Mouse (Mus musculus): ENCODE measurements at regions not wholly inside any gene's neighbourhood (a gene's known extent, or its start where the extent isn't known, plus 50 kb on each side); places are given as distances from the start of the nearest gene placed in this dataset.
A peak's percentile ranks its signal among the peaks of the same experiment; 100 is the strongest.

DNA sequence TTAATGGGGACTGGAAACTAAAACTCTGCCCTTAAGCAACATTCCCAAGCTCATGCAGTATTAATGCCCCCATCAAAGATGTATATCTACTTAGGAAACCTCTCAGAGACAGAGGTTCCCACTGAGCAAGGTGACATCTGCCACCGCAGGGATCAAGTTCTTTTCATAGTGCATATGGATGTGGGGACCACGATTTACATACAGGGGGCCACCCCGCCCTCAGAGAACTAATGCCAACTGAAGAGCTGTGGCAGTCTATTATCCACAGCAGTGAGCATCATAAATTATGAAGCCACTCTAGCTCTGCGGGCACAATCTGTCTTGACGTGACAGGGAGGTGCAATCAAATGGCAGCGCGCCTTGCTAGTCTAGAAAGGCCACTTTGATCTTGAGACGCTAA is 88.6 kb upstream of the Gm11983 start:
- no peak for DNase-seq (ENCODE audit: extremely low spot score in 1 of 2, low spot score in 1 of 2)

DNA sequence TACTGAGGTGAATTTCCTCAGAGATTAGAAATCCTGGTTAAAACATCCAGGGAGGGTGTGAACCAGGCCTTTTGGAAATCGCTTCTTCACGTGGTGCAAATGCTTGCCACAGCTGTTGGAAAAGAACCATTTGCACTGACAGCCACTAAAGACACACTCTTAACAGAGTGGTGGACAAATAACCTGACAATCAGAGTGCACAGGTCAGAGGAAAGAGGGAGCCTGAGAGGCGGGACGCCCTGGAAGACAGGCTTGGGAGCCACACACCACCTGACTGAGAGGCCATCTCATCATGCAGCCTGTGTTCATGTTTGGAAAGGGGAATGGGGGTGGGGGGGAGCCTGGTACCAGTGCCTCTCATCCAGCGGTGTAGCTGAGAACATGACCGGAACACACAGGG is 87.0 kb upstream of the Gm11983 start:
- no peak for DNase-seq (ENCODE audit: extremely low spot score in 1 of 2, low spot score in 1 of 2)

DNA sequence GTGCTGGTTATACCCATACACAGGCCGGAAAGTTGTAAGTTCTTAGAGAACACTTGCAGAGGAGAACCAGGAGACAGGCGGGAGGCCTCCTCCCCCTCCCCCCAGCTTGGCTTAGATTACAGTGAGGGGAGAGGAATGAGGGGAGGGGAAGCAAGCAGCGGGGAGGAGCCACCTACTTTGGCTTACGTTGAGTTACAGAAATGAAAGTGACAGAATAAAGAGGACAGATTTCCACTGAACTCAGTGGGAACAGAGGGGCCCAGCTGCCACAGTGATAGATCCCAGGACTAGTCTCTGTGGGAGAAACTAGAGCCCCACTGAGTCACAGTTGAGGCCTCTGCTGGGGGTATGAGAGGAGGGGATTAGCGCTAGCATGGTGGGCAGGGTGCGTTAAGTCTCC is 86.5 kb upstream of the Gm11983 start:
- no peak for DNase-seq (ENCODE audit: extremely low spot score in 1 of 2, low spot score in 1 of 2)

DNA sequence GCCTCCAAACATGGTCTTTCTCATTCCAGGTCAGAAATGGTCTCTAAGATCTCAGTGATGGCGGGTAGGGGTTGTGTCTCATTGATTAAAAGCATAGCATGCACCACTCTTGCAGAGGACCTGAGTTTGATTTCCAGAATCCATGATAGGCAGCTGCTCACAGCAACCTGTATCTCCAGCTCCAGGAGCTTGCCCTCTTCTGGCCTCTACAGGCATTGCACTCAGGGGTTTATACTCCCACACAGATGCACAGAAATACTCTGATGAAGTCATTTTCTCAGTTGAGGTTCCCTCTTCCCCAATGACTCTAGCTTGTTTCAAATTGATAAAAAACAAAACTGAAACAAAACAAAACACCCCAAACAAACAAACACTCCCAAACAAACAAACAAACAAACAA is 81.1 kb upstream of the Gm11983 start:
- DNase-seq (ENCODE audit: extremely low spot score in 1 of 2, low spot score in 1 of 2): no peak

DNA sequence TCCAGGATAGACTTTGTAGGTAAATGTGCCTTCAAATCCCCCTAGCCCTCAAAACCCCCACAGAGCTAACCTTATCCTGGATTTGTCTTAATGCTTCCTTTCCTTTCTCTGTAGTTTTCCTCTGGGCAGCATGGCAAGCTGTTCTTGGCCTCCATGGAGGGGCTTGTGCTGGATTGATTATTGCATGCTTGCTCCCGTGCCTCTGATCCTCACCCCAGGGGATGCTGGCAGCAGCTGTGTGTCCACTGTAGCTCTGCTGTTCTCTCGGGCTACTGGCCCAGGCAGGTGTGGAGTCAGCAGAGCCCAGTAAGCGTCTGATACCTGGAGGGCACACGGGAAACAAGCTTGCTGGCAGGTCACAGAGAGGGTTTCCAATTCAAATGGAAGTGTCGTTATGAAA is 68.2 kb upstream of the Gm11983 start:
- no peak for DNase-seq (ENCODE audit: extremely low spot score in 1 of 2, low spot score in 1 of 2)

DNA sequence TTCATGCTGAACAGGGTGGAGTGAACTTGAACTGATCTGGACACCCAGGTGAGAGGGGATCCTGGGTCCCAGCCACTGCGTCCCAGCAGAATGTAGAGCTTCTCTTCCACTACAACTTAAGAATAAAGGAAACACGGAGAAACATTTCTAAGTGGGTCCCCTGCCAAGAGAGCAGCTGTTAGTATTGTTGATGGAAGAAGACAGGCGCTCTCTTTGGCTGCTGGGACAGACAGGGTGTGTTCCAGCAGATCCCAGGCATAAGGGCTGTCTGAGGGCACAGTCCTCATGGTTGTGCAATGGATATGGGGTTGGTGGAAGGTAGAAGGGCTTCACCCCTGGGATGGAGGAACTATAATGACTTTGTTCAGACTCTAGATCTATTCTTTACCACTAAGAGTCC is 65.5 kb upstream of the Gm11983 start:
- DNase-seq (ENCODE audit: extremely low spot score in 1 of 2, low spot score in 1 of 2): no peak

DNA sequence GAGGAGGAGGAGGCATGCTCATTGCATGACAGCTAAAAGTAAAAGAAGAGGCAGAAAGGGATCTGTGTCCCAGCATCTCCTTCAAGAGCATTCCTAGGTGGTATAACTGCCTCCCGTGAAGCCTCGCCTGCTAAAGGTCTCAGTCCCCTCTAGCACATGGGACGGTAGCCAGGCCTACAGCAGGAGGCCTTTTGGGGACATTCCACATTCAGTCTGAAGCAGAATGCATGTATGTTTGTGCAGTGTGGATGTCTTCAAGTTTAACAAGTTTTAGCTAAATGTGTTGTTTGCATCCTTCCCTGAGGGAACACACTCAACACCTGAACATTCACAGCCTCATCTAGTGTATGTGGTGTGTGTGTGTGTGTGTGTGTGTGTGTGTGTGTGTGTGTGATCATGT is 64.8 kb upstream of the Gm11983 start:
- DNase-seq (ENCODE audit: extremely low spot score in 1 of 2, low spot score in 1 of 2): no peak

DNA sequence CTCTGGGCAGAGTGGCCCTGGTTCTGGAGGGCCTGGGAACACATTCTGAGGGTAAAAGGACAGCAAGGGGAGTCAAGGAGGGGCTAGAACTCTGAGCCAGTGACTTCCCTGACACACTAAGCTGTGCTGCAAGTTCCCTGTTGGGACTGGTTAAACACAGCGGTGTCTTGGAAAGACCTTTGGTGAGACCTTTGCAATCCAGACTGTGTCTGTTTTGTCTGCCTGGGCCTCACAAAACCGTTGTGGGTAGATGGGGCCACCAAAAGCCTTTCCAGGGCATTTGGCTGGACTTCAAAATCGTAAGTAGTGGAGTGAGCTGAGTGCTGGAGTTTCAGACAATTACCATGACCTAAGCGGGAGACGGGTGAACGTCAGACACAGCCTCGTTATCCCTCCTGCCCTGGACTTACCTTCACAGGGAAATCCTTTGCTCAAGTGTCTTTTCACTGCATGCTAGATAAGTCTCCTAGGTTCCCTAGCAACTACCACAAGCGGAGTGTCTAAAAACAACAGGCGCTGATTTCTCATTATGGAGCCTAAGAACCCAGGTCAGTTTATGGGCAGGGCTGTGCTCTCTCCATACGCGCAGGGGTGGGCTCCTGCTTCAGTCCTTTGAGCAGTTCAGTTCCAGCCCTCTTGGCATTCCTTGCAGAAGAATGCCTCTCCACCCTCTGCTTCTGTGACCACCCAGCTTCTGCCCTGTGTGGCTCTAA is 63.5 kb upstream of the Gm11983 start:
- no peak for DNase-seq (ENCODE audit: extremely low spot score in 1 of 2, low spot score in 1 of 2)

DNA sequence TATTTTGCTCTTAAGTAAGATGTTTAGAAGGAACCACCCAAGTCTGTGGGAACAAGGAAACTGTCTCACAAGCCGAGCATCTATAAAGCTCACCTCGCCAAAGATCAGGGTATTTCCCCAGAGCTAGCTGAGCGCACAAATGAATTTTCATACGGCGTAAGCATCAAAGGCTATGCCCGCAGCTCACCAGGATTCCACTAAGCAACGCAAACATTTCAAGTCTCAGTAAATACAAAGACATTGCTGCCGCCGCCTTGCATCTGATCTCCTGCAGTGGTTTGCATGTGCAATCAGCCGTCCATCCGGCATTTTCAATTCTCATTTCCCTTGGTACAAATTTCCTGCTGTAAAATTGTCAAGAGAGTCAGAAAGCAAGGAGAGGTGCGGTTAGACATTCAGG is 62.9 kb upstream of the Gm11983 start:
- DNase-seq (ENCODE audit: extremely low spot score in 1 of 2, low spot score in 1 of 2): no peak

DNA sequence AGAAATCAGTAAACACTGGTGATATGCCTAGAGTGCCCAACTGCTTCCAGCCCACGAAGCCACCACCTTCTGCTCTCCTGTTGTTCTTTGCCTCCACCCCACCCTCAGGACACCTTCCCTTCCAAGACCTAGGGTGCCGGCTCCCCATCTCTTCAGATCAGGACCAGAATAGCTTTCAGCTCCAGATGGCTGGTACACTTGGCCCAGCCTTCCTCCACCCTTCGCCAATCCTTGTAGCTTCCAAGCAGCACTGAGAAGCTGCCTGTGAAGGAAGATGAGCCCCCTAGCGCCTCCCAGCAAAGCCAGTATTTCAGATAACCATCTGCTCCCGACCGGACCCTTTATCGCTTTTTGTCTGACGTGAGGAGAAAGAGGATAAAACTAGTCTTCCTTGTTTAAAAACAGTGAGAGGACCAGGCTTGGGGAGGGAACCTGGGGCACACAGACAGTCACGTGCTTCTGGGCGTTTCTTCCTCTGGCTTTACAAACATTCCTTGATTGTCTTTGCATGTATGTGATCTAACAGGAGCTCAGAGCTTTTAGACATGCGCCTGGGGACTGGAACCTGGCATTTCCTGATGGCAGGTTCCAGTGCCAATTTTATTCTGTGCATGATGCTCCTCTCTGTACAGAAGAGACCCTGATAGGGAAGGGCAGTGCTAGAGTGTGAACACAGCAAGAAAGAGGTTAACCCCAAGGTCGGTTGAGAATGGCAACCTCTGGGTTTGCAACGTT is 62.0 kb upstream of the Gm11983 start:
- peak; percentile 67 to 69 for DNase-seq (ENCODE audit: extremely low spot score in 1 of 2, low spot score in 1 of 2)

DNA sequence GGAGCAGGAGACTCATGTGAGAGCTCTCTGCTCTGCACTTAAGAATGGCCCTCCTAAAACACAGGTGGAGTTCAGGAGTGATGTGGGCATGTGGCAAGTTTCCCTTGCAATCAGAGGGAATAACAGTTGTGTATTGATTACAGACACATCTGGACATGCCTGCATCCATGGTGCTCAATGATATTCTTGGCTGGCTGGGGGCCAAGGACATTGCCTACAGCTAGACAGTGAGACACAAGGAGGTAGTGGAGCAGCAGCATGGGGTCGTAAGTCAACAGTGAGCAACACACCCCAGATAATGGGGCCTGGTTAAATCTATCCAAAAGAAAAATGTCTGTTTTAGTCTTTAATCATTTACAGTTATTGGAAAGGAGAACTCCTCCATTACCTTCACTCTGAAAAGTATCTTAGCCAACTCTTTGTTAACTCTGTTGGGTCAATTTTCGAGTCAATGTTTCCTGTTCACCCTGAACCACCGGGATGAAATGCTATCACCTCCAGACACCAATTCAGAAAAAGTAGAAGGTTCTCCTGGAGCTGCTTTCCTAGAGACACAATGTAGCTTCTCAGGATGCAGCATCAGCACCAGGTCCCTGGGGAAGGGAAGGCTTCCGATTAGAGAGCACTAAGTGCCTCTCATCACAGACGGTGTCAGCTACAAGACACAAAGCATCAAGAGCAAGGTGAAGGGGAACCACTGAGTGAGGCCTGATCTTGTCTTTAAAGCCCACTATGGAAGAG is 61.1 kb upstream of the Gm11983 start:
- no peak for DNase-seq (ENCODE audit: extremely low spot score in 1 of 2, low spot score in 1 of 2)

DNA sequence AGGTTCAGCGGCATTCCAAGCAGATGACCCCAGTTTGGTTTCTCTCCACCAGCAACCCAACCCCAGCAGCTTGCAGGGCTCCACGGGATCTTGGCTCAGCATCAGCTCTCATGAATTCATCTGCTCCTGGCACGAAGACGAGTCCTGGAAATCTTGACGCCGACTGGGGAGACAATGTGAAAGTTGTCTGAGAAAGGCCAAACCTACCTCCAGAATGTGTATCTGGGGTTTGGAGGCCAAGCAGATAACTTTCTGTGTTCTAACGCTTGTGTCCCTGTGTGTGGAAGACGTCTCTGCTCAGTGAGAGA is 58.3 kb upstream of the Gm11983 start:
- no peak for DNase-seq (ENCODE audit: extremely low spot score in 1 of 2, low spot score in 1 of 2)

DNA sequence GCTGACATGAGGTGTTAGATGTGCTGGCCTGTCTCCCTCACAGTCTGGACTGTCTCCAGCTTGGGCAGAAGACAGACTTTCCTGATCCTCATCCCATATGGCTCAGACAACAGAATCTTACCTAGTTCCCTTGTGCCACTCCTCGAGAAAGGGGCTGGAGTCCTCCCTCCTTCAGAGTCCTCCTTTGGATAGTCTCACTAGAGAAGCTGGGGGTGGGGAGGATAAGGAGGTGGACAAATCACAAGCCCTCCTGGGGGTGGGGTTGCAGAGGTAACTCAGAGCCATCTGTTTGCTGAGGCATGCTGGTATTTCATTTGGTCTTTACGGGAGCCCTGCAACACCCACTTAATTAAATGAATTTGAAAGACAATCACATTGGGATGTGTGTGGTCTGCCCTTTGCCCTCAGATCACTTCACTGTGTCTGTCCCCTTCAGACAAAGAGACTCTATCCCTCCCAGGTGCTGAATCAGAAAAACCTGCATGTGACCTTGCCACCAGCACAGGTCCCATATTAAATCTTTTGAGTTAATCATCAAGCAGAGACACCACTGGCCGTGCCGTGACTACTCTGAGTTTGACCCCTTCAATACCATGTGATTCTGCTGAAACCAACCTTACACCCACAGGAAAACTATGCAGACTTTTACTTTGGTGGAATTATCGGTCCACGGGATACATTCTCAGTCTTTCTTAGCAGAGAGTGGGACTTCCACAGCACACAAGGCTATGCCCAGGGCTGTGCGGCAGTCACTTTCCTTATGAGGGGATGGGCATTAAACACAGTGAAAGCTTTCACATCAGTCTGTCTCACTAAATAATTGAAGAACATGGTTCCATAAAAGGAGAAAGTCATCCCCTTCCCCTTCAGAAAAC is 57.7 kb upstream of the Gm11983 start:
- DNase-seq (ENCODE audit: extremely low spot score in 1 of 2, low spot score in 1 of 2): no peak

DNA sequence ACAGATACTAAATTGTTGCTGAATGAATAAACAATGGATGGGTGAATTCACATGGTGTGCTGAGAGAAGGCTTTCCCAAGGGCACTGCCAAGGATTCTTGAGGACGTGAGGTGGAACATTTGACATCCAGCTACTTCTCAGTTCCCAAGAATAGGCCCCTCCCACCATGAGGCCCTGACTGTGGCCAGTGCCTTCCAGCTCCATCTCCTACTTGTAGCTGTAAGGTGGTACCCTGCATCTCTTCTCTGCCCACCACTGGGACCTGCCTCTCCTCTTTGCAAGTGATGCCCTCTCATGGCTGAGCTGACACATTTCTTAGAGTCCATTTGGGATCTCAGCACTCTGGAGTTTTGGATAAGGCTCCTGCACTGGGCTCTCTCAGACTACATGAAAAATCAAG is 56.3 kb upstream of the Gm11983 start:
- no peak for DNase-seq (ENCODE audit: extremely low spot score in 1 of 2, low spot score in 1 of 2)

DNA sequence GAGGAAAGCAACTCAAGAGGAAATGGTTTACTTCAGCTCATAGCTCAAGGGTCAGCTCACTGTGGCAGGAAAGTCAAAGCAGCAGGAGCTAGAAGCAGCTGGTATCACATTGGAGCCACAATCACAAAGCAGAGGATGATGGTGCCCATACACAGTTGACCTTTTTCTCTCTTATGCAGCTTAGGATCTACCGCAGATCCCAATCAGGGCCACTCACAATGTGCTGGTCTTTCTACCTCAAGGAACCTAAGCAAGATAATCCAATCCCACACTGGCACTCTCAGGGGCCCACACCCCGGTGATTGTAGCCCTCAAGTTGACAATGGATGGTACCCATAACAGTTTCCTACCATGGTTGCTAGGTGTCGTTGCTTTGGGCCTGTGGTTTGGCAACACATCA is 55.6 kb upstream of the Gm11983 start:
- DNase-seq (ENCODE audit: extremely low spot score in 1 of 2, low spot score in 1 of 2): no peak

DNA sequence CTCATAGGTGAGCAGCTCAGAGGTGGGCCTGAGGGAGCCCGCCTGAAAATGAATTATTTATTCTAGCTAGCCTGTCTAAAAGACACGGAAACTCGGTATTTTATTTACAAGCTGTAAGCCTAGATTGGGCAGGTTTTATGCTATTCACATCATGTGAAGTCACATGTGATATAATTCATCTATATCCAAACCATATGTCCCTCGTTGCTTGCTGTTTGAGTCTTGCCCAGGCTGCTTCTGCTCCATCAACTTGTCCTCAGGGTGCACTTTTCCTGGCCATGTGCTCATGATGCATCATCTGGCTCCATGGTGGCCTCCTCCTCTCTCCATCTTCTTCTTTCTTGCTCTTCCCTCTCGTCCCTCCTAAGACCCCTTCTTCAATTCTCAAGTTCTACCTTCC is 53.0 kb upstream of the Gm11983 start:
- DNase-seq (ENCODE audit: extremely low spot score in 1 of 2, low spot score in 1 of 2): no peak

DNA sequence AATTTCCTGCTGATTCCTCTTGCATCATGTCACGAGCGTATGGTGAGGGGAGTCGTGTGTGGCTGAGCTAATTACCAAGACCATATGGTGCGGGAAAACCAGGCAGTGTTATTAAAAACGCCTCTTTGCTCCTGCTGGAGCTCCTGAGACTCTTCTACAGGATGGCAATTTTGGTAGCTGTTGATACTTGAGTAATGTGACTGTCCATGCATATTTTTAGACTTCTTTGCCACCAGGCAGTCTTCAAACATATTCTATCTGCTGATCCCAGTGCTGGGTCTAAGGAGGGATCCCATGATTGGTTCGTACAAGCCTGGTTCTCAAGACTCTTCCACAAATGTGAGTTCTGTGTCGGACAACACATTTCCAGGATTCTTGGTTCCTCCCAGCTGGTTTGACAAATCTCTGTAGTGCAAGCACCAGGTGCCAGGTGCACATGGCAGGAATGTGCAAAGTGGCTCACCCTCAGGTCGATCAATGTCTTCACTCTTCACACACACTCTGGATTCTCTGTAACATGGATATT is 52.3 kb upstream of the Gm11983 start:
- peak; percentile 35 to 47 for DNase-seq (ENCODE audit: extremely low spot score in 1 of 2, low spot score in 1 of 2)

DNA sequence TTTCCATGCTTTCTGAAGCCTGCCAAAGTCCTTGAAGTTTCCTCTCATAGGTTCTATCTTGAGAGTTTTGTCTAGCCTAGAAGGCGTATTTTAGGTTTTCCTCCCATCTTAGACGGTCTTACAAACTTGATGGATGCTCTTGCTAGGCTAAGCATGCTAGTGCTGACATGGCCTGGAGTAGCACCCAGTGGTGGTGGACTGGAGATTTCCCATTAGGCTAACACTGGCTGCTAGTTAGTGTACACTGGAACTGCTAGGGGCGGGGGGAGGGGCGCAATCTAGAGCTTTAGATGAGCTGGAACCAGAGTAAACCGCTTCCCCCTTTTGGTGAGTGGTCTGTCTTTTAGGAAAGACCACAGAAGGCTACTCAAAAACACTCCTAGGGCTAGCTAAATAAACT is 51.7 kb upstream of the Gm11983 start:
- no peak for DNase-seq (ENCODE audit: extremely low spot score in 1 of 2, low spot score in 1 of 2)
